Mouse (Mus musculus): ENCODE measurements around the gene Olfr105-ps.

Gene Olfr105-ps

DNA sequence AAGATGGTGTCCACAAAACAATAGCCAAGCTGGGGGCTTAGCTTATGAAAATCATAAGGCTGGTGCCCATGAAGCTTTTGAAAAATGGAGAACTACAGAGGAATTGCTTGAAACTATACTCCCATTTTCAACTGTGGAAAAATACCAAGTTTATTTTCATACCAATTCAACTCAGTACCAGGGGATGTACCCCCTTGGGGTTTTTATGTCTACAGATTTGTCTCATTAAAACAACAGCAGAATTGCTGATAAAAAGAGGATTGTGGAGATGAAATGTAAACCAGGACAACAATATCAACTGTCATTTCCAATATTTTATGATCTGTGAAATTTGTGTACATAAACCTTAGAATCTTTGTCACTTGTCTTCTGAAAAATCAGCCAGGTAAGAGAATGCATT lies at the start of gene Olfr105-ps:
Olfr105-ps (plus strand) TSS at position 301 of the 400 bp plus-strand sequence.
- CTCF ChIA-PET, result no interaction called here

DNA sequence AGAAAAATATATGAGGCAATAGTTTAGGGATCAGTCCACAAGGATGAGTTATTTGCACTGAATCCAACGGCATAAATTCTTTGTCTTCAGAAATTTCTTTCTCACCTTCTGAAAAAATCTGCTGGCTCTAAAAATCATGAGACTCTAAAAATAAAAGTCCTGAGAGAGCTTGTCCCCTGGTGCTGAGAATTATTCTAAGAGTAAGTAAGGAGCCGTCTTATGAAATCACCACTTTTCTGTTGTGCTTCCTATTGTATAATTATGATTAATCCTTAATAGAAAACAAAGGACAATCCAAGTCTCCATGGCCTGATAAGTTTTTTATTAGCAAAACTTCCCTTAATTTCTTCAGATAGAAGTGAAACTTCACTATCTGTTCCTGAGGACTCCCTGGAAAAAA lies 39.2 kb upstream of the Olfr105-ps start, which contains the start of gene Olfr103:
Olfr103 (minus strand) TSS at position 101 of the 400 bp plus-strand sequence.
- CTCF ChIA-PET, result no interaction called here

DNA sequence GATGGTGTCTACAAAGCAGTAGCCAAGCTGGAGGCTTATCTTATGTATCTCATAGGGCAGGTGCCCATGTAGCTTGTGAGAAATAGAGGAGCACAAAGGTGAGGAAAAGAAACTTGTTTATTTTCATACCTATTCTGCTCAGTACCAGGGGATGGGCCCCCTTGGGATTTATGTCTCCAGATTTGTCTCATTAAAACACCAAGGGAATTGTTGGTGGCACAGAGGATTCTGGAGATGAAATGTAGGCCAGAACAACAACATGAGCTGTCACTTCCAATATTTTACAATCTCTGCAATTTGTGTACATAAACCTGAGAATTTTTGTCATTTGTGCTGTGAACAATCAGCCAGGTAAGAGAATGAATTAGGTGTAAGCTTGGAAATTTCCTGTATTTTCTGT lies 19.6 kb upstream of the Olfr105-ps start, which contains the start of gene Olfr104-ps:
Olfr104-ps (plus strand) TSS at position 301 of the 400 bp plus-strand sequence.
- CTCF ChIA-PET, result no interaction called here

GRCm38 (mm10) chr17:37390093-37390492 lies 11.3 kb downstream of the Olfr105-ps start, which contains the start of gene Olfr106-ps:
Gene Olfr106-ps (plus strand): TSS chr17:37390393.
- CTCF ChIA-PET, result no interaction called here

- CTCF ChIA-PET, result no interaction called here
These were observed 20.1 kb downstream of the Olfr105-ps start, which contains the start of gene Olfr107 for GRCm38 (mm10) chr17:37398926-37399325. Gene Olfr107 (plus strand): TSS chr17:37399226.

DNA sequence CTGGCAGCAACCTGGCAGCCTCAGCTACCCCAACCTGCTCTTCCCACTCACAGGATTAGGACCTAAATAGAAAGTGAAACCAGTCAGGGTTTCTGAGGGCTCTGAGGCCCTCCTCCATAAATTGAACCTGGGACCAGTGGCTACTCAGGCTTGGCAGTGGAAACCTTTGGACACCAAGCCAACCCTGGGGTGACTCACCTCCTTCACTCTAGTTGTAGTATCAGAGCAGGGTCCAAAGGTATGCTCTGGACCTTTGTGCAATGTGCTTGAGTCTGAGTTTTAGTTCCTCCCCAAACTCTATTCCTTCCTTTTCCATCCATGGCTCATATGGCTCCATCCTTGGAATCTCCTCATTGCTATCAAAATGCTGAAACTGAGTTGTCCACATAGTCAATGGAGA lies 34.5 kb downstream of the Olfr105-ps start:
- CTCF ChIA-PET, result no interaction called here
